Mouse (Mus musculus) MEL (cell line): ENCODE measurements around the gene Chd3. TPM values are rescaled to one million over a fixed set of nuclear protein-coding genes. Genes with fewer than 3 reads are reported as not detected.
A peak's percentile ranks its signal among the peaks of the same experiment; 100 is the strongest.

Source experiments
- DNase-seq: peaks from one replicate; pipeline ENCODE4 v3.0.0; 2011; ENCODE audit warnings: low read depth, low spot score
- H3K27ac ChIP-seq: 2 replicates; pipeline ENCODE4 v1.5.1; 2012; ENCODE audit warnings: low read depth, mild to moderate bottlenecking, control low read depth, low read length, moderate library complexity; ENCODE audit not compliant: control insufficient read depth
- H3K27me3 ChIP-seq, 2 experiments: fragments of 150-350 bp in 1 of 2; sonication (generic) in 1 of 2; 2 replicates each; pipeline ENCODE4 v1.6.1; 2012; ENCODE audit warnings: low read length in 2 of 2, mild to moderate bottlenecking in 2 of 2, improper control_type of control experiment in 1 of 2, moderate library complexity in 1 of 2; ENCODE audit not compliant: insufficient read depth in 2 of 2, control insufficient read depth in 1 of 2
- H3K36me3 ChIP-seq, 2 experiments: 2 replicates each; pipeline ENCODE4 v1.6.1; 2012 to 2014; ENCODE audit warnings: low read length in 2 of 2, improper control_type of control experiment in 1 of 2, inconsistent platforms in 1 of 2, mild to moderate bottlenecking in 1 of 2; ENCODE audit not compliant: insufficient read depth in 2 of 2, control insufficient read depth in 1 of 2
- H3K4me1 ChIP-seq, 2 experiments: fragments of 150-350 bp in 1 of 2; sonication (generic) in 1 of 2; 2 replicates each; pipeline ENCODE4 v1.6.1; 2012; ENCODE audit warnings: low read length in 2 of 2, improper control_type of control experiment in 1 of 2, mild to moderate bottlenecking in 1 of 2; ENCODE audit not compliant: insufficient read depth in 2 of 2, control insufficient read depth in 1 of 2
- H3K4me3 ChIP-seq, 2 experiments: fragments of 150-350 bp in 1 of 2; sonication (generic) in 1 of 2; 2 replicates each; pipeline ENCODE4 v1.5.1; 2012; ENCODE audit warnings: low read depth in 2 of 2, low read length in 2 of 2, mild to moderate bottlenecking in 2 of 2, moderate library complexity in 2 of 2, control low read depth in 1 of 2, improper control_type of control experiment in 1 of 2; ENCODE audit not compliant: control insufficient read depth in 1 of 2, insufficient read depth in 1 of 2
- H3K79me2 ChIP-seq: 2 replicates; pipeline ENCODE4 v1.6.1; 2012; ENCODE audit warnings: mild to moderate bottlenecking, low read length, moderate library complexity; ENCODE audit not compliant: control insufficient read depth, poor library complexity, insufficient read depth
- H3K9ac ChIP-seq: 2 replicates; pipeline ENCODE4 v1.6.1; 2012; ENCODE audit warnings: low read depth, mild to moderate bottlenecking, control low read depth, low read length, moderate library complexity; ENCODE audit not compliant: control insufficient read depth, poor library complexity, severe bottlenecking
- H3K9me3 ChIP-seq: fragments of 150-350 bp; sonication (generic); replicated peaks from 2 replicates; pipeline ENCODE4 v1.6.1; 2012; ENCODE audit warnings: mild to moderate bottlenecking, low read length, improper control_type of control experiment, moderate library complexity; ENCODE audit not compliant: insufficient read depth
- BHLHE40 ChIP-seq: IDR thresholded peaks from 2 replicates; pipeline ENCODE4 v1.6.1; 2012; ENCODE audit warnings: low read depth, mild to moderate bottlenecking, inconsistent platforms, low read length, improper control_type of control experiment, borderline replicate concordance
- CHD2 ChIP-seq: IDR thresholded peaks from 2 replicates; pipeline ENCODE4 v1.6.1; 2011; ENCODE audit warnings: low read length, improper control_type of control experiment
- CTCF ChIP-seq, 3 experiments: IDR thresholded peaks in 2 of 3; conservative IDR thresholded peaks in 1 of 3; 2 replicates each; pipeline ENCODE4 v1.5.1; 2011 to 2012; ENCODE audit warnings: low read length in 3 of 3, low read depth in 2 of 3, mild to moderate bottlenecking in 2 of 3, improper control_type of control experiment in 1 of 3, inconsistent platforms in 1 of 3, mixed read lengths in 1 of 3, moderate library complexity in 1 of 3; ENCODE audit not compliant: control insufficient read depth in 1 of 3, insufficient read depth in 1 of 3, poor library complexity in 1 of 3, severe bottlenecking in 1 of 3
- E2F4 ChIP-seq: IDR thresholded peaks from 2 replicates; pipeline ENCODE4 v1.6.1; 2011; ENCODE audit warnings: low read depth, low read length, improper control_type of control experiment, borderline replicate concordance
- GABPA ChIP-seq: IDR thresholded peaks from 2 replicates; pipeline ENCODE4 v1.6.1; 2012; ENCODE audit warnings: low read depth, mild to moderate bottlenecking, inconsistent platforms, low read length, improper control_type of control experiment, moderate library complexity
- GATA1 ChIP-seq: IDR thresholded peaks from 2 replicates; pipeline ENCODE4 v1.6.1; 2011; ENCODE audit warnings: low read depth, low read length, improper control_type of control experiment
- HCFC1 ChIP-seq: IDR thresholded peaks from 2 replicates; pipeline ENCODE4 v1.6.1; 2012; ENCODE audit warnings: low read depth, mild to moderate bottlenecking, inconsistent platforms, low read length, improper control_type of control experiment, moderate library complexity
- JUND ChIP-seq: IDR thresholded peaks from 2 replicates; pipeline ENCODE4 v1.6.1; 2011; ENCODE audit warnings: low read depth, mild to moderate bottlenecking, improper control_type of control experiment, low read length
- MAFK ChIP-seq: IDR thresholded peaks from 2 replicates; pipeline ENCODE4 v1.6.1; 2011; ENCODE audit warnings: low read depth, mild to moderate bottlenecking, low read length, improper control_type of control experiment, borderline replicate concordance
- MAX ChIP-seq: IDR thresholded peaks from 2 replicates; pipeline ENCODE4 v1.6.1; 2011; ENCODE audit warnings: low read length, improper control_type of control experiment
- MYC ChIP-seq: IDR thresholded peaks from 2 replicates; pipeline ENCODE4 v1.6.1; 2011; ENCODE audit warnings: low read depth, mild to moderate bottlenecking, low read length, improper control_type of control experiment, moderate library complexity
- POLR2A ChIP-seq, 2 experiments: IDR thresholded peaks; 2 replicates each; pipeline ENCODE4 v1.6.1; 2011 to 2012; ENCODE audit warnings: low read length in 2 of 2, mild to moderate bottlenecking in 2 of 2, control low read depth in 1 of 2, improper control_type of control experiment in 1 of 2, low read depth in 1 of 2, moderate library complexity in 1 of 2; ENCODE audit not compliant: control insufficient read depth in 1 of 2, insufficient read depth in 1 of 2, poor library complexity in 1 of 2
- RAD21 ChIP-seq: IDR thresholded peaks from 2 replicates; pipeline ENCODE4 v1.6.1; 2011; ENCODE audit warnings: mild to moderate bottlenecking, low read depth, low read length, improper control_type of control experiment
- SIN3A ChIP-seq: IDR thresholded peaks from 2 replicates; pipeline ENCODE4 v1.6.1; 2012; ENCODE audit warnings: low read length, improper control_type of control experiment, inconsistent platforms
- TCF12 ChIP-seq: IDR thresholded peaks from 2 replicates; pipeline ENCODE4 v1.6.1; 2014; ENCODE audit warnings: low read depth, mild to moderate bottlenecking, inconsistent platforms, low read length, improper control_type of control experiment, moderate library complexity
- UBTF ChIP-seq: IDR thresholded peaks from 2 replicates; pipeline ENCODE4 v1.6.1; 2012; ENCODE audit warnings: low read depth, mild to moderate bottlenecking, inconsistent platforms, low read length, improper control_type of control experiment, moderate library complexity, borderline replicate concordance; ENCODE audit not compliant: insufficient read depth
- USF1 ChIP-seq: IDR thresholded peaks from 2 replicates; pipeline ENCODE4 v1.6.1; 2014; ENCODE audit warnings: low read depth, mild to moderate bottlenecking, inconsistent platforms, low read length, improper control_type of control experiment, moderate library complexity
- USF2 ChIP-seq, 2 experiments: IDR thresholded peaks; 2 replicates each; pipeline ENCODE4 v1.6.1; 2011 to 2012; ENCODE audit warnings: improper control_type of control experiment in 2 of 2, low read length in 2 of 2, borderline replicate concordance in 1 of 2, inconsistent platforms in 1 of 2, low read depth in 1 of 2, mild to moderate bottlenecking in 1 of 2; ENCODE audit not compliant: insufficient read depth in 1 of 2
- ZC3H11A ChIP-seq: IDR thresholded peaks from 2 replicates; pipeline ENCODE4 v1.6.1; 2012; ENCODE audit warnings: low read depth, mild to moderate bottlenecking, inconsistent platforms, low read length, improper control_type of control experiment
- ZNF384 ChIP-seq: IDR thresholded peaks from 2 replicates; pipeline ENCODE4 v1.6.1; 2012; ENCODE audit warnings: low read depth, mild to moderate bottlenecking, inconsistent platforms, low read length, improper control_type of control experiment
- polyA plus RNA-seq, 2 experiments: library from polyadenylated mRNA; stranded (reverse) in 1 of 2; unstranded in 1 of 2; fragments of >175 nt in 1 of 2; fragments of >200 nt in 1 of 2; gene quantifications; 2 replicates each; pipeline versions ENCODE4 v1.2.1 to v1.2.4; 2012; ENCODE audit warnings: low replicate concordance in 2 of 2, low read depth in 1 of 2; ENCODE audit not compliant: insufficient read length in 2 of 2, insufficient read depth in 1 of 2, missing spikeins in 1 of 2
- total RNA-seq: library from RNA; depleted of rRNA; stranded (reverse); fragments of 300-350 nt; gene quantifications from 2 replicates; pipeline ENCODE4 v1.2.3, GENCODE M21; 2012

The Chd3 gene
- total and polyA plus RNA-seq, 3 experiments, result 37.3 to 84.9 TPM; not detected in 1

- TF ChIP-seq USF1 (no peak), HCFC1 (peak; percentile 54; the same call in 1 of the 2 replicates), TCF12 (peak; percentile 20; the same call in 1 of the 2 replicates), BHLHE40 (peak; percentile 49; the same call in 1 of the 2 replicates), SIN3A (peak; percentile 57; the same call in 1 of the 2 replicates), ZNF384 (no peak), POLR2A (IDR thresholded peaks at IDR 0.05; ENCODE audit: control insufficient read depth in 1 of 2, insufficient read depth in 1 of 2, low read depth in 1 of 2, low read length in 2 of 2, poor library complexity in 1 of 2) (peak in 1 of 2 experiments; percentile 43; a peak in 2 of 4 replicates), MAX (0 out of 2 replicates have a peak, but pooled peaks have one; percentile 59), RAD21 (no peak), GABPA (0 out of 2 replicates have a peak, but pooled peaks have one; percentile 36), JUND (0 out of 2 replicates have a peak, but pooled peaks have one; percentile 42), MAFK (peak; percentile 81), UBTF (0 out of 2 replicates have a peak, but pooled peaks have one; percentile 37), MYC (peak; percentile 85; the same call in 1 of the 2 replicates), ZC3H11A (no peak), CHD2 (no peak), USF2 (IDR thresholded peaks at IDR 0.05; ENCODE audit: borderline replicate concordance in 1 of 2, insufficient read depth in 1 of 2, low read depth in 1 of 2, low read length in 2 of 2) (no peak), CTCF (IDR thresholded peaks at IDR 0.05 in 2 of 3, conservative IDR thresholded peaks at IDR 0.05 in 1 of 3; ENCODE audit: control insufficient read depth in 1 of 3, insufficient read depth in 1 of 3, low read depth in 2 of 3, low read length in 3 of 3, poor library complexity in 1 of 3, severe bottlenecking in 1 of 3) (no peak), E2F4 (no peak), GATA1 (no peak)
These were observed 41.3 kb upstream of the Chd3 start (continued) for GRCm38 (mm10) chr11:69410310-69411072.

GRCm38 (mm10) chr11:69410045-69410309 lies 40.8 kb upstream of the Chd3 start:
- no peaks in the 10 kb centered on the region for H3K27me3 ChIP-seq
- DNase-seq, result no peak
- no peaks in the 10 kb centered on the region for H3K9me3 ChIP-seq
- peaks cover 0 to 29% of the 10 kb centered on the region in 2 experiments; a peak in 3 of 4 replicates for H3K36me3 ChIP-seq
- H3K4me1 ChIP-seq, result peaks cover 17 to 36% of the 10 kb centered on the region in 2 experiments
- peaks cover 59% of the 10 kb centered on the region for H3K79me2 ChIP-seq
- TF ChIP-seq RAD21 (no peak), UBTF (no peak)
- H3K4me3 ChIP-seq, result peak overlapping the region; percentile 62 to 79
- peak overlapping the region; percentile 91 for H3K27ac ChIP-seq
- peak overlapping the region; percentile 87 for H3K9ac ChIP-seq
